Mouse (Mus musculus): Measurements from ENCODE around the gene Tk2. TPM values are rescaled to one million over a fixed set of nuclear protein-coding genes. Genes with fewer than 3 reads are reported as not detected.
A peak's percentile ranks its signal among the peaks of the same experiment; 100 is the strongest.
"Not testable (repeated sequence)": the region's sequence is repeated elsewhere in the genome, so short reads cannot be mapped to it uniquely, and the experiment has no call there.

Tk2 gene
- total RNA-seq (2012; rRNA removed): 8.7 and 9.8 TPM in 2 replicates

DNA sequence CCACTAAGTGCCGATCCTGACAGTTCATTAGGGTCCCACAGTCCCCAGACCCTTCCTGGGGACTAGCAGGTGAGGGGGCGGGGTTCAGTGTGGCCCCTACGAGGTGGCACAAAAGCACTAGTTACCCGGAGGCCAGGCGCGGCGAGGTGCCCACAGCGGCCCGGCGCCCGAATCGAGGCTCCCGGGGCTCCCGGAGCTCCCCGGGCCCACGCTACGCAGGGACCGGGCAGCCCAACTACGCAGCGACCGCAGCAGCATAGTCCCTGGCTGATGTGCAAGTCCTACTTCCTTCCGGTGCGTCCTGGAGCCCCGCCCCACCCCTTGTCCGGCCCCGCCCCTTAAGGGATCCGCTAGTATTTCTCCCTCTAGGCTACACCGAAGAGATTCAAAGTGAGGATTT is at the start of gene Tk2:
Tk2 (minus strand) TSS at position 283 of the 400 bp plus-strand sequence.
- no peak for DNase-seq (ENCODE audit: low read depth, low spot score)
- H3K9me3 ChIP-seq (ENCODE audit: control insufficient read depth, insufficient read depth, low read depth, low read length): no peaks in the 10 kb centered on the region
- no peak within 1 kb of the TSS for H3K27ac ChIP-seq (ENCODE audit: insufficient read depth, low read depth, low read length, poor library complexity, severe bottlenecking)
- in situ Hi-C loops (cut with MboI; ENCODE audit: low sequenced_read_pairs in 2 of 2, unreplicated experiment in 2 of 2): no loop called here
- TF ChIP-seq MAFK (IDR thresholded peaks at IDR 0.05; ENCODE audit: insufficient read depth, low read depth, low read length): no peak
- no peak for TF ChIP-seq ZNF384 (IDR thresholded peaks at IDR 0.05; ENCODE audit: low read depth, low read length)
- no peak for TF ChIP-seq CHD2 (IDR thresholded peaks at IDR 0.05; ENCODE audit: low read depth, low read length)
- no peak for TF ChIP-seq HCFC1 (IDR thresholded peaks at IDR 0.05; ENCODE audit: borderline replicate concordance, insufficient read depth, low read length)
- TF ChIP-seq ZC3H11A (IDR thresholded peaks at IDR 0.05; ENCODE audit: borderline replicate concordance, low read depth, low read length): no peak
- H3K4me1 ChIP-seq (ENCODE audit: control insufficient read depth in 2 of 2, insufficient read depth in 2 of 2, low read length in 2 of 2, poor library complexity in 1 of 2): peaks cover 0 to 6% of the 10 kb centered on the region in 2 experiments; a peak in 1 of 4 replicates
- no peaks in the 10 kb centered on the region; the same call in 1 of the 2 replicates for H3K36me3 ChIP-seq (ENCODE audit: control insufficient read depth, insufficient read depth, low read length, poor library complexity, severe bottlenecking)
- H3K4me3 ChIP-seq (ENCODE audit: insufficient read depth in 1 of 2, low read depth in 1 of 2, low read length in 2 of 2, poor library complexity in 1 of 2, severe bottlenecking in 1 of 2): peak within 1 kb of the TSS; percentile 96 to 97
- H3K9ac ChIP-seq (ENCODE audit: insufficient read depth, low read depth, low read length, poor library complexity, severe bottlenecking): peak within 1 kb of the TSS; percentile 87

DNA sequence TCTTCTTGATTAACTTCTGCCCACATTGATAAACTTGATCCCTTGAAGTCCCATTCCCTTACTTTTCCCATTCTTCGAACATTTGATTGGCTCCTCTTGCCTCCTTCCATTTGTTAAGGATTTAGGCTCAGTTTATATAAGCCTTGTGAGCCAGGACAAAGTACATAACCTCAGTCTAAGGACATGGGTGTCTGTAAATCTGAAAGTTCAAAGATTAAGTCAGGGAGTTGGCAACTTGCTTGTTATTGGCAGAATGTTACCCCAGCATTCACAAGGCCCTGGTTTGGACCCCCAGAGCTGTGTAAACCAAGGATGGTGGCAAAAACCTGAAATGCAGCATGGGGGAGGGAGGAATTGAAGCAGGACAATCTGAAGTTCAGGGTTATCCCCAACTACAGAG is 46.0 kb upstream of the Tk2 start:
- no peak for DNase-seq (ENCODE audit: low read depth, low spot score)
- no peaks in the 10 kb centered on the region for H3K9me3 ChIP-seq (ENCODE audit: control insufficient read depth, insufficient read depth, low read depth, low read length)
- H3K4me3 ChIP-seq (ENCODE audit: insufficient read depth in 1 of 2, low read depth in 1 of 2, low read length in 2 of 2, poor library complexity in 1 of 2, severe bottlenecking in 1 of 2): no peak overlapping the region
- no peaks in the 10 kb centered on the region for H3K36me3 ChIP-seq (ENCODE audit: control insufficient read depth, insufficient read depth, low read length, poor library complexity, severe bottlenecking)
- TF ChIP-seq ZC3H11A (IDR thresholded peaks at IDR 0.05; ENCODE audit: borderline replicate concordance, low read depth, low read length) (no peak), HCFC1 (IDR thresholded peaks at IDR 0.05; ENCODE audit: borderline replicate concordance, insufficient read depth, low read length) (no peak), ZNF384 (IDR thresholded peaks at IDR 0.05; ENCODE audit: low read depth, low read length) (no peak), CHD2 (IDR thresholded peaks at IDR 0.05; ENCODE audit: low read depth, low read length) (no peak), MAFK (IDR thresholded peaks at IDR 0.05; ENCODE audit: insufficient read depth, low read depth, low read length) (no peak)
- no peak overlapping the region for H3K27ac ChIP-seq (ENCODE audit: insufficient read depth, low read depth, low read length, poor library complexity, severe bottlenecking)
- no peaks in the 10 kb centered on the region for H3K4me1 ChIP-seq (ENCODE audit: control insufficient read depth in 2 of 2, insufficient read depth in 2 of 2, low read length in 2 of 2, poor library complexity in 1 of 2)
- in situ Hi-C loops (cut with MboI; ENCODE audit: low sequenced_read_pairs in 2 of 2, unreplicated experiment in 2 of 2): no loop called here
- no peak overlapping the region for H3K9ac ChIP-seq (ENCODE audit: insufficient read depth, low read depth, low read length, poor library complexity, severe bottlenecking)

GRCm38 (mm10) chr8:104293081-104293480 is 44.7 kb upstream of the Tk2 start, which contains the start of gene Cmtm2a:
TSS of gene Cmtm2a (minus strand) at chr8:104293181.
- H3K9ac ChIP-seq (ENCODE audit: insufficient read depth, low read depth, low read length, poor library complexity, severe bottlenecking); H3K27ac ChIP-seq (ENCODE audit: insufficient read depth, low read depth, low read length, poor library complexity, severe bottlenecking); H3K4me1 ChIP-seq (ENCODE audit: control insufficient read depth in 2 of 2, insufficient read depth in 2 of 2, low read length in 2 of 2, poor library complexity in 1 of 2); H3K36me3 ChIP-seq (ENCODE audit: control insufficient read depth, insufficient read depth, low read length, poor library complexity, severe bottlenecking); H3K9me3 ChIP-seq (ENCODE audit: control insufficient read depth, insufficient read depth, low read depth, low read length); in situ Hi-C loops (cut with MboI; ENCODE audit: low sequenced_read_pairs in 2 of 2, unreplicated experiment in 2 of 2); H3K4me3 ChIP-seq (ENCODE audit: insufficient read depth in 1 of 2, low read depth in 1 of 2, low read length in 2 of 2, poor library complexity in 1 of 2, severe bottlenecking in 1 of 2); DNase-seq (ENCODE audit: low read depth, low spot score): not testable (repeated sequence)

DNA sequence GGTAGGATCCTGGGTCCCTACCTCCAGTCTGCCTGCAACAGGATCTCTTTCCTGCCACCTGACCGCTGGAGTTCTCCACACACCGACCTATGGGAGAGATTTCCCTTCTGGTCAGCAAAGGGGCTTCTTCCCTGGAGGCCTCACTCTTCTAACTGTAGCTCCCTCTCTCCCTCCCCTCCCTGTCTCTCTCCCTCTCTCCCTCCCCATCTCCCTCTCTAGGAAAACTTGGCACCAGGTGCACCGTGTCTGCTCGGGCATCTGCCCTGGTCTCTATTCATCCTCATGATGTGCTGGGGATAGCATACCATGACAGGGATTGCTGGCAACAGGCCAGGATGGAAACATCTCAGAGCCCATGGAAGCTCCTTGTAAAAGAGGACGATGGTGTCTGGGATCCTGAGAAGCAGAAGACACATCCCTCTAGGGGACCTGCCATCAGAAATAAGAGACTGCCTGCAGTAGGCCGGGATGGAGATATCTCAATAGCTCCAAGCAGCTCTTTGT is 20.6 kb upstream of the Tk2 start:
- Histone ChIP-seq H3K9ac (ENCODE audit: insufficient read depth, low read depth, low read length, poor library complexity, severe bottlenecking) (no peak overlapping the region), H3K9me3 (ENCODE audit: control insufficient read depth, insufficient read depth, low read depth, low read length) (peaks cover 1% of the 10 kb centered on the region; the same call in 1 of the 2 replicates), H3K36me3 (ENCODE audit: control insufficient read depth, insufficient read depth, low read length, poor library complexity, severe bottlenecking) (peaks cover under 1% of the 10 kb centered on the region; the same call in 1 of the 2 replicates), H3K27ac (ENCODE audit: insufficient read depth, low read depth, low read length, poor library complexity, severe bottlenecking) (no peak overlapping the region), H3K4me1 (ENCODE audit: control insufficient read depth in 2 of 2, insufficient read depth in 2 of 2, low read length in 2 of 2, poor library complexity in 1 of 2) (no peaks in the 10 kb centered on the region), H3K4me3 (ENCODE audit: insufficient read depth in 1 of 2, low read depth in 1 of 2, low read length in 2 of 2, poor library complexity in 1 of 2, severe bottlenecking in 1 of 2) (no peak overlapping the region)
- TF ChIP-seq CHD2 (IDR thresholded peaks at IDR 0.05; ENCODE audit: low read depth, low read length) (no peak), MAFK (IDR thresholded peaks at IDR 0.05; ENCODE audit: insufficient read depth, low read depth, low read length) (no peak)
- in situ Hi-C loops (cut with MboI; ENCODE audit: low sequenced_read_pairs in 2 of 2, unreplicated experiment in 2 of 2): no loop called here
- no peak for DNase-seq (ENCODE audit: low read depth, low spot score)

- in situ Hi-C loops (cut with MboI; ENCODE audit: low sequenced_read_pairs in 2 of 2, unreplicated experiment in 2 of 2): no loop called here
- DNase-seq (ENCODE audit: low read depth, low spot score): no peak
- H3K27ac ChIP-seq (ENCODE audit: insufficient read depth, low read depth, low read length, poor library complexity, severe bottlenecking): no peak overlapping the region
These were observed 20.0 kb upstream of the Tk2 start for GRCm38 (mm10) chr8:104268368-104268767.

GRCm38 (mm10) chr8:104264271-104264935 is 16.0 kb upstream of the Tk2 start:
- in situ Hi-C loops (cut with MboI; ENCODE audit: low sequenced_read_pairs in 2 of 2, unreplicated experiment in 2 of 2): not testable (repeated sequence)

More at GRCm38 (mm10) chr8:104268368-104268767, 20.0 kb upstream of the Tk2 start:
- no peak overlapping the region for H3K4me3 ChIP-seq (ENCODE audit: insufficient read depth in 1 of 2, low read depth in 1 of 2, low read length in 2 of 2, poor library complexity in 1 of 2, severe bottlenecking in 1 of 2)
- peaks cover 1% of the 10 kb centered on the region; the same call in 1 of the 2 replicates for H3K9me3 ChIP-seq (ENCODE audit: control insufficient read depth, insufficient read depth, low read depth, low read length)
- TF ChIP-seq MAFK (IDR thresholded peaks at IDR 0.05; ENCODE audit: insufficient read depth, low read depth, low read length) (no peak), CHD2 (IDR thresholded peaks at IDR 0.05; ENCODE audit: low read depth, low read length) (no peak), ZNF384 (IDR thresholded peaks at IDR 0.05; ENCODE audit: low read depth, low read length) (no peak), ZC3H11A (IDR thresholded peaks at IDR 0.05; ENCODE audit: borderline replicate concordance, low read depth, low read length) (no peak), HCFC1 (IDR thresholded peaks at IDR 0.05; ENCODE audit: borderline replicate concordance, insufficient read depth, low read length) (no peak)
- H3K4me1 ChIP-seq (ENCODE audit: control insufficient read depth in 2 of 2, insufficient read depth in 2 of 2, low read length in 2 of 2, poor library complexity in 1 of 2): no peaks in the 10 kb centered on the region
- no peak overlapping the region for H3K9ac ChIP-seq (ENCODE audit: insufficient read depth, low read depth, low read length, poor library complexity, severe bottlenecking)
- H3K36me3 ChIP-seq (ENCODE audit: control insufficient read depth, insufficient read depth, low read length, poor library complexity, severe bottlenecking): peaks cover 3% of the 10 kb centered on the region

GRCm38 (mm10) chr8:104261802-104262201 is 13.4 kb upstream of the Tk2 start:
- H3K36me3 ChIP-seq (ENCODE audit: control insufficient read depth, insufficient read depth, low read length, poor library complexity, severe bottlenecking); DNase-seq (ENCODE audit: low read depth, low spot score); H3K9ac ChIP-seq (ENCODE audit: insufficient read depth, low read depth, low read length, poor library complexity, severe bottlenecking); H3K4me1 ChIP-seq (ENCODE audit: control insufficient read depth in 2 of 2, insufficient read depth in 2 of 2, low read length in 2 of 2, poor library complexity in 1 of 2); in situ Hi-C loops (cut with MboI; ENCODE audit: low sequenced_read_pairs in 2 of 2, unreplicated experiment in 2 of 2); H3K4me3 ChIP-seq (ENCODE audit: insufficient read depth in 1 of 2, low read depth in 1 of 2, low read length in 2 of 2, poor library complexity in 1 of 2, severe bottlenecking in 1 of 2); H3K9me3 ChIP-seq (ENCODE audit: control insufficient read depth, insufficient read depth, low read depth, low read length); H3K27ac ChIP-seq (ENCODE audit: insufficient read depth, low read depth, low read length, poor library complexity, severe bottlenecking): not testable (repeated sequence)

More at GRCm38 (mm10) chr8:104264271-104264935, 16.0 kb upstream of the Tk2 start:
- H3K9me3 ChIP-seq (ENCODE audit: control insufficient read depth, insufficient read depth, low read depth, low read length); H3K27ac ChIP-seq (ENCODE audit: insufficient read depth, low read depth, low read length, poor library complexity, severe bottlenecking); H3K4me3 ChIP-seq (ENCODE audit: insufficient read depth in 1 of 2, low read depth in 1 of 2, low read length in 2 of 2, poor library complexity in 1 of 2, severe bottlenecking in 1 of 2); H3K4me1 ChIP-seq (ENCODE audit: control insufficient read depth in 2 of 2, insufficient read depth in 2 of 2, low read length in 2 of 2, poor library complexity in 1 of 2); H3K36me3 ChIP-seq (ENCODE audit: control insufficient read depth, insufficient read depth, low read length, poor library complexity, severe bottlenecking); H3K9ac ChIP-seq (ENCODE audit: insufficient read depth, low read depth, low read length, poor library complexity, severe bottlenecking); DNase-seq (ENCODE audit: low read depth, low spot score): not testable (repeated sequence)

Measured in ES-E14 (cell line).